Mouse (Mus musculus): ENCODE measurements around the gene Sgip1. TPM values are rescaled to one million over a fixed set of nuclear protein-coding genes. Genes with fewer than 3 reads are reported as not detected.

Gene Sgip1
- total and polyA plus RNA-seq, 3 experiments, result 0.92 to 5.6 TPM; not detected in 1

DNA sequence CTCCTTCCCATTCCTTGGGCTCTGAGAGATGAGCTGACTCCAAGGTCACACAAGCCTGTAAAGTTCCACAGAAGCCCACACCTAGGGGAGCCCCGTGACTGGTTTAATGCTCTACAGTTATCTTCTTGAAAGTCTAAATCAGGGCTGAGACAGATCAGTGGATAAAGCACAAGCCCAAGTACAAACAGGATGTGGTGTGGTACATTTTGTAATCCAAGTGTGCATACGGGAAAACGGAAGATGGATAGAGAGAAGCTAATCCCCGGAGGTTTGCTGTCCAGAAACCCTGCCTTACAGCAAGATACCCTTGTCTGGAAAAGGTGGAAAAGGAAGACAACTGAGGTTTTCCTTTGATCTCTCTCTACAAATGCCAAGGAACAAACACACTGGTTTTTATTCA is 44.1 kb downstream of the Sgip1 start:
- TF ChIP-seq ZNF384 (IDR thresholded peaks at IDR 0.05; ENCODE audit: low read depth, low read length) (no peak), NRF1 (IDR thresholded peaks at IDR 0.05; ENCODE audit: insufficient read depth, low read depth, low read length, poor library complexity, severe bottlenecking) (no peak), MEF2A (IDR thresholded peaks at IDR 0.05; ENCODE audit: extremely low read depth, insufficient replicate concordance, low read depth, low read length, poor library complexity, severe bottlenecking) (no peak), MAFK (IDR thresholded peaks at IDR 0.05; ENCODE audit: borderline replicate concordance, low read depth, low read length) (no peak), NELFE (IDR thresholded peaks at IDR 0.05; ENCODE audit: low read depth, low read length) (no peak), JUND (IDR thresholded peaks at IDR 0.05; ENCODE audit: low read depth, low read length) (no peak), RCOR1 (IDR thresholded peaks at IDR 0.05; ENCODE audit: low read depth, low read length) (no peak), POLR2A (IDR thresholded peaks at IDR 0.05; ENCODE audit: control insufficient read depth in 1 of 2, insufficient read depth in 1 of 2, low read depth in 1 of 2, low read length in 2 of 2, poor library complexity in 1 of 2) (no peak), SIN3A (IDR thresholded peaks at IDR 0.05; ENCODE audit: low read length) (no peak), KAT2A (conservative IDR thresholded peaks at IDR 0.05; ENCODE audit: low read depth, low read length) (no peak)
- DNase-seq (ENCODE audit: low read depth, low spot score), result no peak
- H3K27ac ChIP-seq (ENCODE audit: control insufficient read depth, low read depth, low read length), result no peak overlapping the region
- no peaks in the 10 kb centered on the region for H3K9me3 ChIP-seq (replicated peaks; ENCODE audit: insufficient read depth, low read length)
- H3K4me1 ChIP-seq (ENCODE audit: control insufficient read depth in 1 of 2, insufficient read depth in 2 of 2, low read length in 2 of 2), result no peaks in the 10 kb centered on the region
- no peak overlapping the region for H3K9ac ChIP-seq (ENCODE audit: control insufficient read depth, low read depth, low read length, poor library complexity, severe bottlenecking)
- no peak overlapping the region for H3K4me3 ChIP-seq (ENCODE audit: control insufficient read depth in 1 of 2, insufficient read depth in 1 of 2, low read depth in 2 of 2, low read length in 2 of 2)
- no peaks in the 10 kb centered on the region for H3K79me2 ChIP-seq (ENCODE audit: control insufficient read depth, insufficient read depth, low read length, poor library complexity)
- H3K27me3 ChIP-seq (ENCODE audit: control insufficient read depth in 1 of 2, insufficient read depth in 2 of 2, low read length in 2 of 2), result no peaks in the 10 kb centered on the region; a peak in 1 of 4 replicates
- H3K36me3 ChIP-seq (ENCODE audit: control insufficient read depth in 1 of 2, insufficient read depth in 2 of 2, low read length in 2 of 2), result no peaks in the 10 kb centered on the region

DNA sequence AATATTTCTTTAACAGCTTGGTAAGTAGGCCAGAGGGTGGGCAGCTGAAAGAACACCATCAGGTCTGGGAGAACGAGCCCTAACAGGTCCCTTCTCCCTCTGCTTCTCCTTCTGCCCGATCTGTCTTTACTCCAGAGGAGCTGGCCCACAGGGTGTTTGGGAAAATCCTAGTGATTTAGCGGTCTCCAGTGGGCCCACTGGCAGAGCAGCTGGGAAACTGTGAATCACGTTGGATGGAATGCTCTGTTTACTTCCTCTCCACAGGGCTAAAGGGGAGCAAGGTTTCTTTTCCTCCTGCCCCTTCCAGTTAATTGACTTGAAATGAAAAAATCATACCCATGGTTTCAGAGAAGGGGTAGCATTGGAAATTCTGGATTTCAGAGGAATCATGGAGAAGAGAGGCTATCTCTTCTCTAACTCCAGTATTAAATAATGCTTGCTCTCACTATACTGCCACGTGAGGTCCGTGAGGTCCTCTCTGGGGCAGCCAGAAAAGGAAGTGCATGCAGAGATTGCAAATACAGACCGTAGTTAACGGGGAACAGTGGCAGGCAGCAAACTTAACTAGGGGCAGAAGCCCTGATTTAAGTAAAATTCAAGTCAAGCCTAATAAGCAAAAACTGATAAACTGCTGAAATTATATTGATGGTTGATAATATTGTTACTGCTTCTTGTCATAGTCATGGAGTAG is 51.1 kb downstream of the Sgip1 start:
- no peaks in the 10 kb centered on the region for H3K36me3 ChIP-seq (ENCODE audit: control insufficient read depth in 1 of 2, insufficient read depth in 2 of 2, low read length in 2 of 2)
- no peak for DNase-seq (ENCODE audit: low read depth, low spot score)
- H3K4me1 ChIP-seq (ENCODE audit: control insufficient read depth in 1 of 2, insufficient read depth in 2 of 2, low read length in 2 of 2), result no peaks in the 10 kb centered on the region
- no peak overlapping the region for H3K9ac ChIP-seq (ENCODE audit: control insufficient read depth, low read depth, low read length, poor library complexity, severe bottlenecking)
- TF ChIP-seq E2F4 (IDR thresholded peaks at IDR 0.05; ENCODE audit: borderline replicate concordance, low read depth, low read length), result no peak
- TF ChIP-seq USF1 (IDR thresholded peaks at IDR 0.05; ENCODE audit: low read depth, low read length), result no peak
- TF ChIP-seq POLR2A (IDR thresholded peaks at IDR 0.05; ENCODE audit: control insufficient read depth in 1 of 2, insufficient read depth in 1 of 2, low read depth in 1 of 2, low read length in 2 of 2, poor library complexity in 1 of 2), result no peak
- no peak for TF ChIP-seq POLR2AphosphoS5 (IDR thresholded peaks at IDR 0.05; ENCODE audit: borderline replicate concordance, low read depth, low read length)
- TF ChIP-seq ELF1 (IDR thresholded peaks at IDR 0.05; ENCODE audit: low read depth, low read length), result no peak
- no peak for TF ChIP-seq ZNF384 (IDR thresholded peaks at IDR 0.05; ENCODE audit: low read depth, low read length)
- TF ChIP-seq TCF12 (IDR thresholded peaks at IDR 0.05; ENCODE audit: low read depth, low read length), result no peak
- no peak for TF ChIP-seq GABPA (IDR thresholded peaks at IDR 0.05; ENCODE audit: low read depth, low read length)
- no peak for TF ChIP-seq EP300 (IDR thresholded peaks at IDR 0.05; ENCODE audit: low read depth in 1 of 2, low read length in 2 of 2)
- no peak for TF ChIP-seq ZKSCAN1 (IDR thresholded peaks at IDR 0.05; ENCODE audit: low read depth, low read length)
- no peak for TF ChIP-seq ZC3H11A (IDR thresholded peaks at IDR 0.05; ENCODE audit: low read depth, low read length)
- no peak for TF ChIP-seq MEF2A (IDR thresholded peaks at IDR 0.05; ENCODE audit: extremely low read depth, insufficient replicate concordance, low read depth, low read length, poor library complexity, severe bottlenecking)
- no peak for TF ChIP-seq USF2 (IDR thresholded peaks at IDR 0.05; ENCODE audit: borderline replicate concordance in 1 of 2, insufficient read depth in 1 of 2, low read depth in 1 of 2, low read length in 2 of 2)
- TF ChIP-seq ETS1 (IDR thresholded peaks at IDR 0.05; ENCODE audit: low read depth, low read length), result no peak
- TF ChIP-seq MAZ (IDR thresholded peaks at IDR 0.05; ENCODE audit: low read depth, low read length), result no peak
- H3K27me3 ChIP-seq (ENCODE audit: control insufficient read depth in 1 of 2, insufficient read depth in 2 of 2, low read length in 2 of 2), result no peaks in the 10 kb centered on the region; a peak in 1 of 4 replicates
- H3K27ac ChIP-seq (ENCODE audit: control insufficient read depth, low read depth, low read length), result no peak overlapping the region
- no peaks in the 10 kb centered on the region for H3K9me3 ChIP-seq (replicated peaks; ENCODE audit: insufficient read depth, low read length)
- H3K79me2 ChIP-seq (ENCODE audit: control insufficient read depth, insufficient read depth, low read length, poor library complexity), result no peaks in the 10 kb centered on the region
- no peak overlapping the region for H3K4me3 ChIP-seq (ENCODE audit: control insufficient read depth in 1 of 2, insufficient read depth in 1 of 2, low read depth in 2 of 2, low read length in 2 of 2)
